Comparison of ENCODE assay signal across 8 mouse cellular contexts in genomic region chr1:23762136-23762687, GRCm38 (mm10). TPM values are rescaled to one million over a fixed set of nuclear protein-coding genes. Genes with fewer than 3 reads are reported as not detected.
DNase-seq lines count a peak whose midpoint lies in the region; ATAC-seq lines count a peak whose summit lies in the region.

No protein-coding gene starts in this region.

- peak overlapping the region; percentile 99 for H3K4me2 ChIP-seq in intestine, embryonic 15.5 days (replicated peaks)
- peak overlapping the region; percentile 96 for H3K4me2 ChIP-seq in limb, embryonic 12.5 days
- peak overlapping the region; percentile 83 for H3K4me2 ChIP-seq in midbrain, embryonic 16.5 days (ENCODE audit: low read length)

- H3K36me3 ChIP-seq in megakaryocyte, embryonic 14.5 days (replicated peaks; ENCODE audit: low read length): no peaks in the 10 kb centered on the region
- no peaks in the 10 kb centered on the region for H3K36me3 ChIP-seq in intestine, embryonic 15.5 days
- H3K36me3 ChIP-seq in limb, embryonic 12.5 days: no peaks in the 10 kb centered on the region
- H3K36me3 ChIP-seq in midbrain, embryonic 16.5 days (ENCODE audit: control insufficient read depth, insufficient read depth, low read length): no peaks in the 10 kb centered on the region

- no peaks in the 10 kb centered on the region for H3K9me3 ChIP-seq in megakaryocyte, embryonic 14.5 days
- no peaks in the 10 kb centered on the region for H3K9me3 ChIP-seq in intestine, embryonic 15.5 days
- H3K9me3 ChIP-seq in limb, embryonic 12.5 days: no peaks in the 10 kb centered on the region
- no peaks in the 10 kb centered on the region for H3K9me3 ChIP-seq in midbrain, embryonic 16.5 days (replicated peaks; ENCODE audit: control insufficient read depth, low read length, poor library complexity, severe bottlenecking)

- peak overlapping the region; percentile 90 for H3K4me3 ChIP-seq in megakaryocyte, embryonic 14.5 days (replicated peaks)
- peak overlapping the region; percentile 56 for H3K4me3 ChIP-seq in intestine, embryonic 15.5 days (replicated peaks)
- H3K4me3 ChIP-seq in limb, embryonic 12.5 days (replicated peaks): peak overlapping the region; percentile 53
- H3K4me3 ChIP-seq in midbrain, embryonic 16.5 days (ENCODE audit: low read depth, low read length): peak overlapping the region; percentile 69

- peak; percentile 71 to 76 for DNase-seq in cerebellum, postnatal 10 days
- peak; percentile 10 to 30 for DNase-seq in frontal cortex, postnatal 14 days (ENCODE audit: low spot score in 2 of 2)
- DNase-seq in testis, postnatal 14 days (ENCODE audit: low spot score): peak; percentile 11

- WGBS in intestine, embryonic 15.5 days: under 1% methylated on average over 41 of the region's 45 CpGs
- under 1% methylated on average over 45 of the region's 45 CpGs for WGBS in limb, embryonic 12.5 days
- WGBS in midbrain, embryonic 16.5 days: under 1% methylated on average over 45 of the region's 45 CpGs

- peak overlapping the region; percentile 30 for H3K9ac ChIP-seq in intestine, embryonic 15.5 days
- peak overlapping the region; percentile 55 for H3K9ac ChIP-seq in limb, embryonic 12.5 days (replicated peaks)
- H3K9ac ChIP-seq in midbrain, embryonic 16.5 days (ENCODE audit: low read depth, low read length): peak overlapping the region; percentile 88

- H3K4me1 ChIP-seq in megakaryocyte, embryonic 14.5 days: peaks cover 23% of the 10 kb centered on the region
- H3K4me1 ChIP-seq in intestine, embryonic 15.5 days (replicated peaks): peaks cover 13% of the 10 kb centered on the region
- peaks cover 30% of the 10 kb centered on the region for H3K4me1 ChIP-seq in limb, embryonic 12.5 days (replicated peaks)
- H3K4me1 ChIP-seq in midbrain, embryonic 16.5 days (ENCODE audit: control insufficient read depth, insufficient read depth, low read length): peaks cover 27% of the 10 kb centered on the region

- H3K27ac ChIP-seq in intestine, embryonic 15.5 days: no peak overlapping the region
- H3K27ac ChIP-seq in limb, embryonic 12.5 days: no peak overlapping the region
- peak overlapping the region; percentile 80 for H3K27ac ChIP-seq in midbrain, embryonic 16.5 days (ENCODE audit: low read length)

- no peak for ATAC-seq in megakaryocyte, adult 5-6 weeks (ENCODE audit: poor library complexity, severe bottlenecking)
- ATAC-seq in intestine, embryonic 15.5 days: peak; percentile 71
- ATAC-seq in limb, embryonic 12.5 days (ENCODE audit: insufficient number of reproducible peaks, insufficient read depth, low FRiP score, low TSS enrichment, low read depth): peak; percentile 24
- ATAC-seq in midbrain, embryonic 16.5 days: peak; percentile 47

- peaks cover 61% of the 10 kb centered on the region for H3K27me3 ChIP-seq in megakaryocyte, embryonic 14.5 days (replicated peaks)
- peaks cover 44% of the 10 kb centered on the region for H3K27me3 ChIP-seq in intestine, embryonic 15.5 days (replicated peaks)
- H3K27me3 ChIP-seq in limb, embryonic 12.5 days: peaks cover 65% of the 10 kb centered on the region
- H3K27me3 ChIP-seq in midbrain, embryonic 16.5 days (ENCODE audit: control insufficient read depth, insufficient read depth, low read depth, low read length): peaks cover 15% of the 10 kb centered on the region

RNA-seq across cellular contexts. Expression of gene B3gat2, which starts 0.7 kb away (rescaled TPM):
- 0.01 TPM in 1 of 2 replicates, not detected in the other for polyA plus RNA-seq in megakaryocyte, embryonic 14.5 days (2012; ENCODE audit: insufficient read depth, low replicate concordance)
- not detected in 2 replicates for total RNA-seq in megakaryocyte, adult 5-6 weeks (2015)
- 0.04 and 0.12 TPM in 2 replicates for total RNA-seq in megakaryocyte, adult 5-6 weeks (2017)
- polyA plus RNA-seq in intestine, embryonic 15.5 days (2015; fragmentation: Nextera tagmentation; extraction: Ambion mirVana): 0.23 and 0.42 TPM in 2 replicates
- 0.50 and 0.55 TPM in 2 replicates for polyA plus RNA-seq in limb, embryonic 12.5 days (2016; fragmentation: Nextera tagmentation; extraction: Ambion mirVana)
- polyA plus RNA-seq in midbrain, embryonic 16.5 days (2015; fragmentation: Nextera tagmentation; extraction: Ambion mirVana): 16.3 and 20.2 TPM in 2 replicates

Comparison
In these comparisons a context has a peak if more than half of its experiments do, and no peak if none do; other contexts are left out.
1. DNase-seq: peak in every context shown above with its lines; median percentile 74 in cerebellum, postnatal 10 days; 20 in frontal cortex, postnatal 14 days; 11 in testis, postnatal 14 days.
2. H3K9ac ChIP-seq: peak in every context shown above with its lines; median percentile 88 in midbrain, embryonic 16.5 days; 55 in limb, embryonic 12.5 days; 30 in intestine, embryonic 15.5 days.
3. RNA of gene B3gat2, which starts 0.7 kb away (polyA plus RNA-seq): 16.3 to 20.2 TPM in midbrain, embryonic 16.5 days; 0.50 to 0.55 TPM in limb, embryonic 12.5 days, 0.23 to 0.42 TPM in intestine, embryonic 15.5 days and 0.01 TPM in megakaryocyte, embryonic 14.5 days; every median in the first group is over 10 times any median in the second.
4. Peak in every context shown above with its lines, with median percentiles within 50 percentile points of each other: H3K4me3 ChIP-seq and H3K4me2 ChIP-seq.